Mouse (Mus musculus) MEL (cell line): Measurements from ENCODE around the gene Olfr263. TPM values are rescaled to one million over a fixed set of nuclear protein-coding genes. Genes with fewer than 3 reads are reported as not detected.
A peak's percentile ranks its signal among the peaks of the same experiment; 100 is the strongest.

Experiments used
- DNase-seq: peaks from one replicate; pipeline ENCODE4 v3.0.0; 2011; ENCODE audit warnings: low read depth, low spot score
- H3K27ac ChIP-seq: 2 replicates; pipeline ENCODE4 v1.5.1; 2012; ENCODE audit warnings: low read depth, mild to moderate bottlenecking, control low read depth, low read length, moderate library complexity; ENCODE audit not compliant: control insufficient read depth
- H3K27me3 ChIP-seq, 2 experiments: fragments of 150-350 bp in 1 of 2; sonication (generic) in 1 of 2; 2 replicates each; pipeline ENCODE4 v1.6.1; 2012; ENCODE audit warnings: low read length in 2 of 2, mild to moderate bottlenecking in 2 of 2, improper control_type of control experiment in 1 of 2, moderate library complexity in 1 of 2; ENCODE audit not compliant: insufficient read depth in 2 of 2, control insufficient read depth in 1 of 2
- H3K36me3 ChIP-seq, 2 experiments: 2 replicates each; pipeline ENCODE4 v1.6.1; 2012 to 2014; ENCODE audit warnings: low read length in 2 of 2, improper control_type of control experiment in 1 of 2, inconsistent platforms in 1 of 2, mild to moderate bottlenecking in 1 of 2; ENCODE audit not compliant: insufficient read depth in 2 of 2, control insufficient read depth in 1 of 2
- H3K4me1 ChIP-seq, 2 experiments: fragments of 150-350 bp in 1 of 2; sonication (generic) in 1 of 2; 2 replicates each; pipeline ENCODE4 v1.6.1; 2012; ENCODE audit warnings: low read length in 2 of 2, improper control_type of control experiment in 1 of 2, mild to moderate bottlenecking in 1 of 2; ENCODE audit not compliant: insufficient read depth in 2 of 2, control insufficient read depth in 1 of 2
- H3K4me3 ChIP-seq, 2 experiments: fragments of 150-350 bp in 1 of 2; sonication (generic) in 1 of 2; 2 replicates each; pipeline ENCODE4 v1.5.1; 2012; ENCODE audit warnings: low read depth in 2 of 2, low read length in 2 of 2, mild to moderate bottlenecking in 2 of 2, moderate library complexity in 2 of 2, control low read depth in 1 of 2, improper control_type of control experiment in 1 of 2; ENCODE audit not compliant: control insufficient read depth in 1 of 2, insufficient read depth in 1 of 2
- H3K79me2 ChIP-seq: 2 replicates; pipeline ENCODE4 v1.6.1; 2012; ENCODE audit warnings: mild to moderate bottlenecking, low read length, moderate library complexity; ENCODE audit not compliant: control insufficient read depth, poor library complexity, insufficient read depth
- H3K9ac ChIP-seq: 2 replicates; pipeline ENCODE4 v1.6.1; 2012; ENCODE audit warnings: low read depth, mild to moderate bottlenecking, control low read depth, low read length, moderate library complexity; ENCODE audit not compliant: control insufficient read depth, poor library complexity, severe bottlenecking
- H3K9me3 ChIP-seq: fragments of 150-350 bp; sonication (generic); replicated peaks from 2 replicates; pipeline ENCODE4 v1.6.1; 2012; ENCODE audit warnings: mild to moderate bottlenecking, low read length, improper control_type of control experiment, moderate library complexity; ENCODE audit not compliant: insufficient read depth
- CHD1 ChIP-seq: IDR thresholded peaks from 2 replicates; pipeline ENCODE4 v1.6.1; 2012; ENCODE audit warnings: low read depth, mild to moderate bottlenecking, inconsistent platforms, low read length, improper control_type of control experiment
- E2F4 ChIP-seq: IDR thresholded peaks from 2 replicates; pipeline ENCODE4 v1.6.1; 2011; ENCODE audit warnings: low read depth, low read length, improper control_type of control experiment, borderline replicate concordance
- EP300 ChIP-seq, 2 experiments: IDR thresholded peaks; 2 replicates each; pipeline ENCODE4 v1.6.1; 2011; ENCODE audit warnings: improper control_type of control experiment in 2 of 2, low read length in 2 of 2, low read depth in 1 of 2, mild to moderate bottlenecking in 1 of 2
- ETS1 ChIP-seq: IDR thresholded peaks from 2 replicates; pipeline ENCODE4 v1.6.1; 2012; ENCODE audit warnings: low read depth, mild to moderate bottlenecking, inconsistent platforms, low read length, improper control_type of control experiment, moderate library complexity
- MAZ ChIP-seq: IDR thresholded peaks from 2 replicates; pipeline ENCODE4 v1.6.1; 2012; ENCODE audit warnings: low read depth, mild to moderate bottlenecking, inconsistent platforms, low read length, improper control_type of control experiment
- MXI1 ChIP-seq: IDR thresholded peaks from 2 replicates; pipeline ENCODE4 v1.6.1; 2011; ENCODE audit warnings: mild to moderate bottlenecking, low read depth, low read length, improper control_type of control experiment
- MYB ChIP-seq: IDR thresholded peaks from 2 replicates; pipeline ENCODE4 v1.6.1; 2011; ENCODE audit warnings: mild to moderate bottlenecking, low read depth, low read length, improper control_type of control experiment
- NRF1 ChIP-seq: IDR thresholded peaks from 2 replicates; pipeline ENCODE4 v1.6.1; 2014; ENCODE audit warnings: low read depth, mild to moderate bottlenecking, inconsistent platforms, low read length, improper control_type of control experiment, moderate library complexity; ENCODE audit not compliant: poor library complexity, insufficient read depth, severe bottlenecking
- POLR2A ChIP-seq, 2 experiments: IDR thresholded peaks; 2 replicates each; pipeline ENCODE4 v1.6.1; 2011 to 2012; ENCODE audit warnings: low read length in 2 of 2, mild to moderate bottlenecking in 2 of 2, control low read depth in 1 of 2, improper control_type of control experiment in 1 of 2, low read depth in 1 of 2, moderate library complexity in 1 of 2; ENCODE audit not compliant: control insufficient read depth in 1 of 2, insufficient read depth in 1 of 2, poor library complexity in 1 of 2
- POLR2AphosphoS2 ChIP-seq: IDR thresholded peaks from 2 replicates; pipeline ENCODE4 v1.6.1; 2011; ENCODE audit warnings: low read length, improper control_type of control experiment
- POLR2AphosphoS5 ChIP-seq: IDR thresholded peaks from 2 replicates; pipeline ENCODE4 v1.6.1; 2012; ENCODE audit warnings: low read depth, borderline replicate concordance, mild to moderate bottlenecking, inconsistent platforms, low read length, moderate library complexity, mixed read lengths
- RAD21 ChIP-seq: IDR thresholded peaks from 2 replicates; pipeline ENCODE4 v1.6.1; 2011; ENCODE audit warnings: mild to moderate bottlenecking, low read depth, low read length, improper control_type of control experiment
- RCOR1 ChIP-seq: IDR thresholded peaks from 2 replicates; pipeline ENCODE4 v1.6.1; 2012; ENCODE audit warnings: low read depth, mild to moderate bottlenecking, inconsistent platforms, low read length, improper control_type of control experiment
- SIN3A ChIP-seq: IDR thresholded peaks from 2 replicates; pipeline ENCODE4 v1.6.1; 2012; ENCODE audit warnings: low read length, improper control_type of control experiment, inconsistent platforms
- TBP ChIP-seq: IDR thresholded peaks from 2 replicates; pipeline ENCODE4 v1.8.0; 2011; ENCODE audit warnings: low read depth, low read length, improper control_type of control experiment
- UBTF ChIP-seq: IDR thresholded peaks from 2 replicates; pipeline ENCODE4 v1.6.1; 2012; ENCODE audit warnings: low read depth, mild to moderate bottlenecking, inconsistent platforms, low read length, improper control_type of control experiment, moderate library complexity, borderline replicate concordance; ENCODE audit not compliant: insufficient read depth
- USF2 ChIP-seq, 2 experiments: IDR thresholded peaks; 2 replicates each; pipeline ENCODE4 v1.6.1; 2011 to 2012; ENCODE audit warnings: improper control_type of control experiment in 2 of 2, low read length in 2 of 2, borderline replicate concordance in 1 of 2, inconsistent platforms in 1 of 2, low read depth in 1 of 2, mild to moderate bottlenecking in 1 of 2; ENCODE audit not compliant: insufficient read depth in 1 of 2
- ZC3H11A ChIP-seq: IDR thresholded peaks from 2 replicates; pipeline ENCODE4 v1.6.1; 2012; ENCODE audit warnings: low read depth, mild to moderate bottlenecking, inconsistent platforms, low read length, improper control_type of control experiment
- ZKSCAN1 ChIP-seq: IDR thresholded peaks from 2 replicates; pipeline ENCODE4 v1.6.1; 2012; ENCODE audit warnings: low read depth, mild to moderate bottlenecking, inconsistent platforms, low read length, improper control_type of control experiment, moderate library complexity
- ZMIZ1 ChIP-seq: IDR thresholded peaks from 2 replicates; pipeline ENCODE4 v1.6.1; 2012; ENCODE audit warnings: low read depth, mild to moderate bottlenecking, inconsistent platforms, low read length, improper control_type of control experiment, moderate library complexity
- ZNF384 ChIP-seq: IDR thresholded peaks from 2 replicates; pipeline ENCODE4 v1.6.1; 2012; ENCODE audit warnings: low read depth, mild to moderate bottlenecking, inconsistent platforms, low read length, improper control_type of control experiment
- polyA plus RNA-seq, 2 experiments: library from polyadenylated mRNA; stranded (reverse) in 1 of 2; unstranded in 1 of 2; fragments of >175 nt in 1 of 2; fragments of >200 nt in 1 of 2; gene quantifications; 2 replicates each; pipeline versions ENCODE4 v1.2.1 to v1.2.4; 2012; ENCODE audit warnings: low replicate concordance in 2 of 2, low read depth in 1 of 2; ENCODE audit not compliant: insufficient read length in 2 of 2, insufficient read depth in 1 of 2, missing spikeins in 1 of 2
- total RNA-seq: library from RNA; depleted of rRNA; stranded (reverse); fragments of 300-350 nt; gene quantifications from 2 replicates; pipeline ENCODE4 v1.2.3, GENCODE M21; 2012

Gene Olfr263
- total and polyA plus RNA-seq, 3 experiments = not detected

- Histone ChIP-seq H3K4me1 (peaks cover 10 to 23% of the 10 kb centered on the region in 2 experiments), H3K9me3 (no peaks in the 10 kb centered on the region), H3K27ac (no peak overlapping the region), H3K4me3 (no peak overlapping the region), H3K36me3 (peaks cover 49 to 51% of the 10 kb centered on the region in 2 experiments), H3K79me2 (peaks cover 58% of the 10 kb centered on the region), H3K27me3 (no peaks in the 10 kb centered on the region), H3K9ac (no peak overlapping the region)
- TF ChIP-seq POLR2A (IDR thresholded peaks at IDR 0.05; ENCODE audit: control insufficient read depth in 1 of 2, insufficient read depth in 1 of 2, low read depth in 1 of 2, low read length in 2 of 2, poor library complexity in 1 of 2) = 0 out of 4 replicates have a peak, but pooled peaks of 1 of the 2 experiments have one; percentile 32
- TF ChIP-seq MXI1 = no peak
- DNase-seq = no peak
These were observed 53.6 kb downstream of the Olfr263 start for GRCm38 (mm10) chr13:21183066-21183465.

GRCm38 (mm10) chr13:21183661-21184060, 54.2 kb downstream of the Olfr263 start:
- H3K27me3 ChIP-seq = no peaks in the 10 kb centered on the region
- no peak for TF ChIP-seq RAD21
- no peak for TF ChIP-seq ETS1
- TF ChIP-seq POLR2AphosphoS2 = peak; percentile 29; the same call in 1 of the 2 replicates
- TF ChIP-seq, all 39 proteins: peak for 1
- H3K4me1 ChIP-seq = peaks cover 4 to 19% of the 10 kb centered on the region in 2 experiments; a peak in 3 of 4 replicates
- no peak overlapping the region for H3K27ac ChIP-seq
- peaks cover 45 to 55% of the 10 kb centered on the region in 2 experiments for H3K36me3 ChIP-seq
- no peak overlapping the region for H3K4me3 ChIP-seq
- no peak overlapping the region for H3K9ac ChIP-seq
- H3K79me2 ChIP-seq = peaks cover 58% of the 10 kb centered on the region
- no peak for DNase-seq
- H3K9me3 ChIP-seq = no peaks in the 10 kb centered on the region

GRCm38 (mm10) chr13:21185521-21185920, 56.1 kb downstream of the Olfr263 start:
- Histone ChIP-seq H3K4me3 (no peak overlapping the region), H3K79me2 (peaks cover 51% of the 10 kb centered on the region), H3K9ac (no peak overlapping the region), H3K27ac (no peak overlapping the region), H3K27me3 (no peaks in the 10 kb centered on the region)
- no peak for TF ChIP-seq E2F4
- no peak for TF ChIP-seq UBTF
- no peak for TF ChIP-seq ZMIZ1
- no peak for TF ChIP-seq RCOR1
- no peak for TF ChIP-seq NRF1
- no peak for TF ChIP-seq POLR2A (IDR thresholded peaks at IDR 0.05; ENCODE audit: control insufficient read depth in 1 of 2, insufficient read depth in 1 of 2, low read depth in 1 of 2, low read length in 2 of 2, poor library complexity in 1 of 2)
- no peak for TF ChIP-seq USF2 (IDR thresholded peaks at IDR 0.05; ENCODE audit: borderline replicate concordance in 1 of 2, insufficient read depth in 1 of 2, low read depth in 1 of 2, low read length in 2 of 2)
- no peak for TF ChIP-seq MAZ
- no peak for TF ChIP-seq ZKSCAN1
- TF ChIP-seq ZC3H11A = no peak
- TF ChIP-seq MYB = no peak
- TF ChIP-seq TBP = no peak
- TF ChIP-seq POLR2AphosphoS5 = no peak
- no peak for TF ChIP-seq ZNF384
- no peak for TF ChIP-seq SIN3A
- no peak for TF ChIP-seq MXI1
- no peak for TF ChIP-seq EP300 (IDR thresholded peaks at IDR 0.05; ENCODE audit: low read depth in 1 of 2, low read length in 2 of 2)
- TF ChIP-seq CHD1 = no peak
- TF ChIP-seq, all 39 proteins: peak for 0
- DNase-seq = peak; percentile 10
- H3K36me3 ChIP-seq = peaks cover 45 to 69% of the 10 kb centered on the region in 2 experiments
- peaks cover 3 to 19% of the 10 kb centered on the region in 2 experiments; a peak in 2 of 4 replicates for H3K4me1 ChIP-seq
- H3K9me3 ChIP-seq = no peaks in the 10 kb centered on the region
